Mouse (Mus musculus): ENCODE data around the gene Lrrc74a.

Gene Lrrc74a

GRCm38 (mm10) chr12:86806031-86806922 is 72.1 kb downstream of the Lrrc74a start:
- peak; percentile 71 for DNase-seq

GRCm38 (mm10) chr12:86806923-86807794 is 73.0 kb downstream of the Lrrc74a start:
- peak; percentile 92 for DNase-seq

GRCm38 (mm10) chr12:86807795-86808128 is 73.6 kb downstream of the Lrrc74a start:
- DNase-seq = no peak

- DNase-seq = no peak
Observed at GRCm38 (mm10) chr12:86808856-86809255, 74.7 kb downstream of the Lrrc74a start.

- no peak for DNase-seq
Observed at GRCm38 (mm10) chr12:86810040-86810439, 75.9 kb downstream of the Lrrc74a start.

GRCm38 (mm10) chr12:86810725-86811444 is 76.7 kb downstream of the Lrrc74a start:
- no peak for DNase-seq

- DNase-seq = no peak
Observed at GRCm38 (mm10) chr12:86812782-86813181, 78.6 kb downstream of the Lrrc74a start.

All from layer of hippocampus, adult 9-11 months (tissue).